Mouse (Mus musculus) olfactory bulb, adult 2 months (tissue): ENCODE measurements around the gene Slc27a3.

ENCODE experiments used
- CTCF ChIP-seq: fragments of 200-500 bp; IDR thresholded peaks from 2 replicates; pipeline ENCODE4 v1.5.1; 2012; ENCODE audit warnings: low read depth, mild to moderate bottlenecking, low read length, moderate library complexity; ENCODE audit not compliant: insufficient read depth
- POLR2A ChIP-seq: fragments of 200-500 bp; IDR thresholded peaks from 2 replicates; pipeline ENCODE4 v1.6.1; 2012; ENCODE audit warnings: mild to moderate bottlenecking, low read depth, low read length, moderate library complexity; ENCODE audit not compliant: insufficient read depth

DNA sequence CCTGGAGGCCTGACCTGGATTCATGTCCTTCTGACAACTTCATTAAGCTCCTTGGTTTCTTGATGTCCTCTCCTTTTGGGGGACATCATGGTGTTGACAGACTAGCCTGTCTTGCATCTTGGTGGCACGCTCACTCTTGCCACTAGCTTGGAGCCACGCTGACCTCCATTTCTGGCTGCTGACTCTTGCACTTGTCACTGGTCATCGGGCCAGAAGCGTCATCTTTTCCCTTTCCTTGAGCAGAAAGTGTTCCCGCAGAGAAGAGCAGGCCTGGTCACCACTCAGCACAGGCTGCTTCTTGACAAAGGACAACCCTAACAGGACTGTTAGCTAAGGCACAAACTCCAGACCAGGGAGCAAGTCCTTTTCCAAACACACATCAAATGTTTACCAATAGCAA, 16.7 kb upstream of the Slc27a3 start:
- TF ChIP-seq CTCF (no peak), POLR2A (no peak)
